Mouse (Mus musculus): ENCODE measurements around the gene Gm45716.

The Gm45716 gene

GRCm38 (mm10) chr11:90283159-90283558 is 95.7 kb downstream of the Gm45716 start:
- DNase-seq (ENCODE audit: low read depth, low spot score), result no peak

- DNase-seq (ENCODE audit: low read depth, low spot score), result no peak
These were observed 96.1 kb downstream of the Gm45716 start for GRCm38 (mm10) chr11:90283601-90284000.

DNA sequence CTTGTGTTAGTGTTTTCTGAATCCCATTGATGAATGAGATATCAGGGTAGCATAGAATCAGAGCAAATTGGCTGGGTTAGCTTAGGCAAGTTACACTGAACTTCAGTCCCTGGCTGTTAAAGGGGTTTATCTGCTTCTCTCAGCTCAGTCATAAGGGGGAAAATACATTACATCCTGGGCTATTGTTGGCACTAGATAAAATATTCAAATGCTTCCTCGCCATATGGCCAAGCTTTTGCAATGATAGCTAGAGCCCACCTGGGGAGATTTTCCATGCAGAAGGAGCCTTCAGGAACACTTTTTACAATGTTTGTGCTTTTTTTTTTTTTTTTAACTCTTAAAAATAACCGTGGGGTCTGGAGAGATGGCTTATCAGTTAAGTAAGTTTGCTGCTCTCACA is 96.6 kb downstream of the Gm45716 start:
- DNase-seq (ENCODE audit: low read depth, low spot score), result no peak

- no peak for DNase-seq (ENCODE audit: low read depth, low spot score)
These were observed 97.1 kb downstream of the Gm45716 start for GRCm38 (mm10) chr11:90284623-90285022.

GRCm38 (mm10) chr11:90286550-90287154 is 99.2 kb downstream of the Gm45716 start:
- DNase-seq (ENCODE audit: low read depth, low spot score), result no peak

- no peak for DNase-seq (ENCODE audit: low read depth, low spot score)
These were observed 103.7 kb downstream of the Gm45716 start for GRCm38 (mm10) chr11:90291156-90291555.

DNA sequence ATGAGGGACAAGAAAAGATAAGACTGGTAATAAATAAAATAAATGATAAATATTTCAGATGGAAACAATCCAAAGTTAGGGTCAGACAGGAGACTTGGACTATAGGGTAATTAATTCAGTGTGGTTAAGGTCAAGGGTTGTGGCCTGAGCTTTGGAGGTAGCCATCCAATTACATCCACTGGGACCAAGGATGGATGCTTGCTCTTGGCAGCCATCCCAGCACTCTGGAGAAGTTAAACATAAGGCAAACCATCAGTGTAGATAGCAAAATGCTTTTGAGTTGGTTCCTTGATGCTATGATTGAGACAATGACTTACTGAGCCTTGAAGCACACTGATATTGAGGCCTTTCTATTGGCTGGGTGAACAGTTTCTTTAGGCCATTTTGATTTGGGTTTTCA is 105.3 kb downstream of the Gm45716 start:
- no peak for DNase-seq (ENCODE audit: low read depth, low spot score)

GRCm38 (mm10) chr11:90294622-90295021 is 107.1 kb downstream of the Gm45716 start:
- no peak for DNase-seq (ENCODE audit: low read depth, low spot score)
